Mouse (Mus musculus) ES-E14 (cell line): Measurements from ENCODE around the gene Osbpl9. TPM values are rescaled to one million over a fixed set of nuclear protein-coding genes. Genes with fewer than 3 reads are reported as not detected.

Source experiments
- DNase-seq: peaks from one replicate; pipeline ENCODE4 v3.0.0-alpha.2; 2013; ENCODE audit warnings: low read depth, low spot score
- H3K27ac ChIP-seq: 2 replicates; pipeline ENCODE4 v1.5.1; 2012; ENCODE audit warnings: low read depth, mild to moderate bottlenecking, low read length, moderate library complexity, mixed read lengths; ENCODE audit not compliant: poor library complexity, insufficient read depth, severe bottlenecking
- H3K36me3 ChIP-seq: 2 replicates; pipeline ENCODE4 v1.6.1; 2012; ENCODE audit warnings: mild to moderate bottlenecking, low read length, moderate library complexity, mixed read lengths; ENCODE audit not compliant: control insufficient read depth, poor library complexity, insufficient read depth, severe bottlenecking
- H3K4me1 ChIP-seq, 2 experiments: fragments of 150-350 bp in 1 of 2; sonication (generic) in 1 of 2; 2 replicates each; pipeline ENCODE4 v1.6.1; 2012; ENCODE audit warnings: low read length in 2 of 2, mild to moderate bottlenecking in 1 of 2, mixed read lengths in 1 of 2; ENCODE audit not compliant: control insufficient read depth in 2 of 2, insufficient read depth in 2 of 2, poor library complexity in 1 of 2
- H3K4me3 ChIP-seq, 2 experiments: fragments of 150-350 bp in 1 of 2; sonication (generic) in 1 of 2; 2 replicates each; pipeline ENCODE4 v1.5.1; 2012; ENCODE audit warnings: low read length in 2 of 2, low read depth in 1 of 2, mild to moderate bottlenecking in 1 of 2, mixed read lengths in 1 of 2; ENCODE audit not compliant: insufficient read depth in 1 of 2, poor library complexity in 1 of 2, severe bottlenecking in 1 of 2
- H3K9ac ChIP-seq: 2 replicates; pipeline ENCODE4 v1.6.1; 2012; ENCODE audit warnings: low read depth, mild to moderate bottlenecking, low read length, mixed read lengths; ENCODE audit not compliant: poor library complexity, insufficient read depth, severe bottlenecking
- H3K9me3 ChIP-seq: fragments of 150-350 bp; sonication (generic); 2 replicates; pipeline ENCODE4 v1.6.1; 2012; ENCODE audit warnings: low read depth, mild to moderate bottlenecking, low read length; ENCODE audit not compliant: control insufficient read depth, insufficient read depth
- CHD2 ChIP-seq: IDR thresholded peaks from 2 replicates; pipeline ENCODE4 v1.6.1; 2014; ENCODE audit warnings: mild to moderate bottlenecking, low read depth, low read length, inconsistent platforms
- HCFC1 ChIP-seq: IDR thresholded peaks from 2 replicates; pipeline ENCODE4 v1.6.1; 2012; ENCODE audit warnings: low read length, inconsistent platforms, borderline replicate concordance; ENCODE audit not compliant: insufficient read depth
- MAFK ChIP-seq: IDR thresholded peaks from 2 replicates; pipeline ENCODE4 v1.6.1; 2014; ENCODE audit warnings: mild to moderate bottlenecking, low read depth, low read length, inconsistent platforms; ENCODE audit not compliant: insufficient read depth
- ZC3H11A ChIP-seq: IDR thresholded peaks from 2 replicates; pipeline ENCODE4 v1.6.1; 2012; ENCODE audit warnings: low read depth, mild to moderate bottlenecking, inconsistent platforms, low read length, borderline replicate concordance
- ZNF384 ChIP-seq: IDR thresholded peaks from 2 replicates; pipeline ENCODE4 v1.6.1; 2012; ENCODE audit warnings: low read depth, low read length, inconsistent platforms
- in situ Hi-C, 2 experiments: fragments of 600-800 bp; cut with MboI; formaldehyde crosslinking; loops; one replicate each; pipeline ENCODE4 v1.15.1; 2025; ENCODE audit warnings: low sequenced_read_pairs in 2 of 2, inconsistent platforms in 1 of 2; ENCODE audit not compliant: unreplicated experiment in 2 of 2
- total RNA-seq: library from RNA; depleted of rRNA; stranded (reverse); fragments of 300-350 nt; gene quantifications from 2 replicates; pipeline ENCODE4 v1.2.3, GENCODE M21; 2012; rRNA removed

Gene Osbpl9
- total RNA-seq, 1 experiment, result 39.5 TPM

DNA sequence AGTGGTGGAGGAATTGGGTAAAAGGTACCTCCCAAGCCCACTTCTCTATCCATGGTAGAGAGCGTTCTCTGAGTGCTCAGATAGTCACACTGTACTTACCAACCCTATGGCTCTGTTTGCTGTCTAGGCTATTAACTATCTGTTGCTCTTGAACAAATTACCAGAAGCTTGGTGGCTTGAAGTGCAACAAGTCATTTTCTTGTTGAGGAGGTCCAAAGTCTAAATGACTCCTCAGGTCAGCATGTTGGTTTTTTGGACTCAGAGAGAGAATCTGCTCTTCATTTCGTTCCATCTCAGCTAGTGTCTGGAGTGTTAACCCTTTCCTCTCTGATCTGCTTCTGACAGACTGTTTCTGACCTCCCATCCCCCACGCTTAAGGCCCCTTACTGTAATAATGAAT lies 177.0 kb downstream of the Osbpl9 start:
- no peak overlapping the region for H3K4me3 ChIP-seq
- no peak for DNase-seq
- TF ChIP-seq ZC3H11A (no peak), MAFK (no peak), HCFC1 (no peak), ZNF384 (no peak), CHD2 (no peak)
- H3K4me1 ChIP-seq, result peaks cover 0 to 14% of the 10 kb centered on the region in 2 experiments; a peak in 2 of 4 replicates
- H3K9me3 ChIP-seq, result no peaks in the 10 kb centered on the region
- no peak overlapping the region for H3K9ac ChIP-seq
- H3K36me3 ChIP-seq, result peaks cover 6% of the 10 kb centered on the region; the same call in 1 of the 2 replicates
- H3K27ac ChIP-seq, result no peak overlapping the region
- in situ Hi-C loops, result no loop called here

DNA sequence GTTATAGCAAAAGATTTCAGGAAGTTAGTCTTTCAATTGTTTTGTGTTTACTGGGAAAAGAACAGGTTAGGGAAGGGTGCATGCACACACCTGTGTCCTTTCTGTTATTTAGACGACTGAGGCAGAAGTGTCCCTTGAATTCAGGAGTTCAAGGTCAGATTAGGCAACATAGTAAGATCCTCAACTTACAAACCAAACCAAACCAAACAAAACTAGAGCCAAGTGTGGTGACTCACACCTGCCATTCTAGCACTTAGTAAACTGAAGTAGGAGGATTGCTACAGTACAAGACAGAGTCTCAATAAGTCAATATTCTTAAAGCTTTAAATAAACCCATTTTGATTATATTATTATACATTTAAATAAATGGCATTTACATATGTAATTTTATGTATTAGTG lies 180.1 kb downstream of the Osbpl9 start:
- H3K27ac ChIP-seq, result no peak overlapping the region
- in situ Hi-C loops, result no loop called here
- H3K9ac ChIP-seq, result no peak overlapping the region
- no peak for DNase-seq
- peaks cover 0 to 13% of the 10 kb centered on the region in 2 experiments; a peak in 2 of 4 replicates for H3K4me1 ChIP-seq
- no peaks in the 10 kb centered on the region for H3K9me3 ChIP-seq
- H3K36me3 ChIP-seq, result peaks cover 7% of the 10 kb centered on the region
- no peak for TF ChIP-seq ZNF384
- no peak for TF ChIP-seq CHD2
- TF ChIP-seq ZC3H11A, result no peak
- no peak for TF ChIP-seq HCFC1
- TF ChIP-seq MAFK, result no peak
- H3K4me3 ChIP-seq, result no peak overlapping the region

DNA sequence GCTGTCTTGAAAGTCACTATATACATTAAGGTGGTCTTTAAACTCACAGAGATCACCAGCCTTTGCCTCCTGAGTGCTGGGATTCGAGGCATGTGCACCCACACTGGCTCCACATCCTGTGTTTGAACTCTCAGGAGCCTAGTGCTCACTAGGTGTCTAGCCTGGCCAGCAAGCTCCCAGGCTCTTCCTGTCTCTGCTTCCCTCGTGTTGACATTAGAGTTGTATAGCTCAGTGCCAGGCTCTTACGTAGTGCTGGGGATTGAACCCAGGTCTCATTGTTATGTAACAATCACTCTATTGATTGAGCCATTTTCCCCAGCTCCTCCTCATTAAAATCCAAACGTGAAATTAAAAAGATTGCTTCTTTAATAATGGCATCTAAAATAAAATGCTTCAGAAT lies 182.8 kb downstream of the Osbpl9 start:
- Histone ChIP-seq H3K36me3 (peaks cover 7% of the 10 kb centered on the region), H3K27ac (no peak overlapping the region), H3K4me3 (no peak overlapping the region), H3K9me3 (no peaks in the 10 kb centered on the region), H3K4me1 (no peaks in the 10 kb centered on the region), H3K9ac (no peak overlapping the region)
- TF ChIP-seq MAFK (no peak), CHD2 (no peak), HCFC1 (no peak), ZC3H11A (no peak), ZNF384 (no peak)
- DNase-seq, result no peak
- in situ Hi-C loops, result no loop called here

DNA sequence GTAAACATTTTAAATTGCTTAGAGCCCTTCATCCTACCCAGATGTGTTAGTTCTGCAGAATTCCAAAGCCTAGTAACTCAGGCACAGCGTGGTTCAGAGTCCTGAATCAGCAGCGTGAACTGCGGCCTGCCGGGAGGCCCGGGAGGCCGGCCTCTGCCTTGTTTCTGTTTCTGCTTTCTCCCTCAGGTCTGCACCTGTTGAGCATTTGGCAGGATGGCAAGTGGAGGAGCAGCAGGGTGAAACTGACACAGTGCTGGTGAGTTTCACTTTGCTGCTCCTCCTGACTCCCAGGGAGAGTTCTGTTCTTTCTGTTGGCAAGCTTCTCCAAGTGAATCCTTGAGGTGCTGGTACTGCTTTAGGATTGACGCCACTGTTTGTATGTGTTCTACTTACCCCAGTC lies 184.6 kb downstream of the Osbpl9 start:
- no peaks in the 10 kb centered on the region for H3K9me3 ChIP-seq
- no peak overlapping the region for H3K4me3 ChIP-seq
- no peak for DNase-seq
- no peak overlapping the region for H3K9ac ChIP-seq
- in situ Hi-C loops, result no loop called here
- H3K4me1 ChIP-seq, result no peaks in the 10 kb centered on the region
- no peak overlapping the region for H3K27ac ChIP-seq
- H3K36me3 ChIP-seq, result peaks cover 5% of the 10 kb centered on the region
- TF ChIP-seq MAFK, result no peak
- TF ChIP-seq HCFC1, result no peak
- TF ChIP-seq ZC3H11A, result no peak
- TF ChIP-seq CHD2, result no peak
- TF ChIP-seq ZNF384, result no peak

DNA sequence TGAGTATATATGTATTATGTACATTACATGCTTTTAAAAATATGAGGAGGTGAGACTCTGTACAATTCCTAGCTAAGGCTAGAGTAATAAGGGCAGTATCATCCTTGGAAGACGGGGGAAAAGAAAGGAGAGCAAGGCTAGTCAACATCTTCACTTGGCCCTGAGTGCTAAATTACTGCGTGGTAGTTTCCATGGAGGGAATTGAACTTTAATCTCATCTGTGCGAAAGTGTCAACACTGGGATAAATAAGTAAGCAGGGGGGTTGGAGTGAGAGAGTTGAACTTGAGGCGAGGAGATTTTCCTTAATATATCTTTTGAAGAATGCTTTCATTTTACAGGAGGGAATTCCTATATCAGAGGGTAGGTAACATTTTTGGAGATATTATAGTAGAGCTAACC lies 188.0 kb downstream of the Osbpl9 start:
- H3K9me3 ChIP-seq, result no peaks in the 10 kb centered on the region
- no peak overlapping the region for H3K9ac ChIP-seq
- H3K4me3 ChIP-seq, result no peak overlapping the region
- peaks cover 0 to 2% of the 10 kb centered on the region in 2 experiments; a peak in 1 of 4 replicates for H3K4me1 ChIP-seq
- H3K36me3 ChIP-seq, result peaks cover 2% of the 10 kb centered on the region; the same call in 1 of the 2 replicates
- in situ Hi-C loops, result no loop called here
- DNase-seq, result no peak
- no peak overlapping the region for H3K27ac ChIP-seq
- no peak for TF ChIP-seq ZNF384
- no peak for TF ChIP-seq CHD2
- no peak for TF ChIP-seq MAFK
- TF ChIP-seq HCFC1, result no peak
- no peak for TF ChIP-seq ZC3H11A

Other genes with a start within 250 kb of the Osbpl9 start
- 53.9 and 58.5 TPM in 2 replicates for gene Nrd1, start 201.6 kb downstream of the Osbpl9 start, total RNA-seq
- 1.4 TPM in 2 replicates for gene Calr4, start 32.2 kb upstream of the Osbpl9 start, total RNA-seq
- gene Eps15, start 78.0 kb upstream of the Osbpl9 start, total RNA-seq, result 9.7 and 13.0 TPM in 2 replicates
- gene Ttc39a, start 204.4 kb upstream of the Osbpl9 start, total RNA-seq, result 1.7 and 1.9 TPM in 2 replicates